ENCODE assay signal across 16 mouse cellular contexts in the genomic region with DNA sequence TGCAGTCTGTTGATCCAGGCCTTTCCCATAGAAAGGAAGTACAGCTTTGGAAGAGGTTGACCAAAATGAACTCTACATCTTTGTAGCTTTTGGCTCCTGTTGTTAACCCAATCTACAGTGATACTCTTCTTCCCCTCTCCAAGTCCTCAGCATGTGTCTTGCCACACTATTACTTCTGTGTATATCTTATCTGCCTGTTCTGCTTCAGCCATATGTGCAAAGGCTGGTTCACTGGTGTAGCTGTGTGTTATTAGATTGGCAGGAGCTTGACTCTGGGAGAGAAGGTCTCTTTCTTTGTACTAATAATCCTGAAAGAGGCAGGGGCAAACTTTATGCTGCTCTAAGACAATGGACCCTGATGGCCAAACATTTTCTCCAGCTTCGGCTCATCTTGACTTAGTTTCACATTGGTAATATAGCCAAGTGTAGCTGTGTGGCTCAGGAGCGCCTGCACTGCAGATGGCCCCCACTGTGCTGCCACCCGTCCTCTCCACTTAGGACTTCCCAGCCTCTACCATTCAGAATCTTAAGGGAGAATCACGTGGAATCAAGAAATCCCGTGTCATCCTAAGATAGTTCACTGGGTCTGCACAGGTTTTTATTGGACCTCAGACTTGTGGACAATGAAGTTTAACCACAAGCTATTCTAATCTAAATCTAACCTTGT.
"Had no signal": no experiment of that assay in that cellular context is flagged by ENCODE, and none has a peak within 500 bp of the region (broad histone marks: within the 10 kb centered on the region; RNA-seq: fewer than 3 reads in every experiment).

No protein-coding gene starts in this region.

- ATAC-seq: lung, postnatal 0 days; midbrain, embryonic 15.5 days had no signal

- DNase-seq: kidney, adult 11 months; kidney, postnatal 14 days; lung, adult 2 months; lung, postnatal 36 days; retina, postnatal 1 day; right cerebral cortex, postnatal 4 days; spleen, adult 18-20 months; thymus, adult 18-20 months; thymus, postnatal 14 days had no signal

- H3K9me3 ChIP-seq: kidney, embryonic 15.5 days; limb, embryonic 10.5 days; midbrain, embryonic 15.5 days; neural tube, embryonic 12.5 days had no signal

- H3K27ac ChIP-seq: kidney, embryonic 15.5 days; left cerebral cortex, adult 2 months; limb, embryonic 10.5 days; midbrain, embryonic 15.5 days; neural tube, embryonic 12.5 days had no signal

- H3K4me1 ChIP-seq: kidney, embryonic 15.5 days; limb, embryonic 10.5 days; midbrain, embryonic 15.5 days; neural tube, embryonic 12.5 days had no signal

- H3K9ac ChIP-seq: kidney, embryonic 15.5 days; midbrain, embryonic 15.5 days; neural tube, embryonic 12.5 days had no signal

- H3K4me2 ChIP-seq: kidney, embryonic 15.5 days; midbrain, embryonic 11.5 days; midbrain, embryonic 15.5 days; neural tube, embryonic 12.5 days had no signal

- H3K4me3 ChIP-seq: kidney, embryonic 15.5 days; left cerebral cortex, adult 2 months; limb, embryonic 10.5 days; midbrain, embryonic 15.5 days; neural tube, embryonic 12.5 days had no signal

- H3K27me3 ChIP-seq: kidney, embryonic 15.5 days; midbrain, embryonic 15.5 days; neural tube, embryonic 12.5 days had no signal
